Mouse (Mus musculus): ENCODE measurements at regions not wholly inside any gene's neighbourhood (a gene's known extent, or its start where the extent isn't known, plus 50 kb on each side); places are given as distances from the start of the nearest gene placed in this dataset.

GRCm38 (mm10) chr15:96179511-96179910 lies 107.8 kb upstream of the Arid2 start:
- no peak overlapping the region for H3K27ac ChIP-seq (ENCODE audit: control insufficient read depth, insufficient read depth, low read length)
- 96% methylated on average over 5 of the region's 5 CpGs for WGBS
- H3K36me3 ChIP-seq (ENCODE audit: control insufficient read depth, insufficient read depth, low read length) = no peaks in the 10 kb centered on the region
- no peak overlapping the region for H3K4me3 ChIP-seq (ENCODE audit: control insufficient read depth, insufficient read depth, low read length)
- no peak for TF ChIP-seq CTCF (IDR thresholded peaks at IDR 0.05; ENCODE audit: borderline replicate concordance, control insufficient read depth, extremely low read depth, insufficient read depth, low read length, poor library complexity)
- no peak for TF ChIP-seq POLR2A (IDR thresholded peaks at IDR 0.05; ENCODE audit: control insufficient read depth, extremely low read depth, insufficient read depth, low read length, poor library complexity)
- H3K4me1 ChIP-seq (replicated peaks; ENCODE audit: control insufficient read depth, insufficient read depth, low read length) = peaks cover 3% of the 10 kb centered on the region
- no peak for DNase-seq
- H3K27me3 ChIP-seq (ENCODE audit: control insufficient read depth, insufficient read depth, low read length) = no peaks in the 10 kb centered on the region

- H3K4me1 ChIP-seq (replicated peaks; ENCODE audit: control insufficient read depth, insufficient read depth, low read length) = peaks cover 8% of the 10 kb centered on the region
- H3K4me3 ChIP-seq (ENCODE audit: control insufficient read depth, insufficient read depth, low read length) = no peak overlapping the region
- no peaks in the 10 kb centered on the region for H3K27me3 ChIP-seq (ENCODE audit: control insufficient read depth, insufficient read depth, low read length)
- no peak for DNase-seq
- TF ChIP-seq CTCF (IDR thresholded peaks at IDR 0.05; ENCODE audit: borderline replicate concordance, control insufficient read depth, extremely low read depth, insufficient read depth, low read length, poor library complexity) (no peak), POLR2A (IDR thresholded peaks at IDR 0.05; ENCODE audit: control insufficient read depth, extremely low read depth, insufficient read depth, low read length, poor library complexity) (no peak)
- WGBS = 76% methylated on average over 5 of the region's 5 CpGs
- H3K36me3 ChIP-seq (ENCODE audit: control insufficient read depth, insufficient read depth, low read length) = no peaks in the 10 kb centered on the region
- H3K27ac ChIP-seq (ENCODE audit: control insufficient read depth, insufficient read depth, low read length) = no peak overlapping the region
Measured at GRCm38 (mm10) chr15:96180036-96180435, 107.3 kb upstream of the Arid2 start.

DNA sequence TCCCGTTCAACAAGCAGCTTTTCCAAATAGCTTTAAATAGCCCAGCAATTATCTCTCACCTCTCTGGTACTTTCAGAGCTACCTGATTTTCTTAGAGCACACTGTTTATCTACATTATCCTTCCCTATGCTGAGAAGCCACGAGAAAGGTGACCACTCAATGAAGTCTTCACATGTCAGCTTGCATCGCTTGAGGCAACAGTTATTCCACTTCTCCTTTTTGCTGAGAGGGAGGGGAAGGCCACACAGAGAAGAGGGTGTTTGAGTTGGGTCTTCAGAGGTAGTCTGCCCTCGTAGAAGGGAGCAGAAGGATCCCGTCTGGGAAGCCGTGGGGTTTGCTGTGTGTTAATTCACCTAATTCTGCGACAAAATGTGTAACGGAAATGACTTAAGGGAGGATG lies 106.3 kb upstream of the Arid2 start:
- no peak for TF ChIP-seq CTCF (IDR thresholded peaks at IDR 0.05; ENCODE audit: borderline replicate concordance, control insufficient read depth, extremely low read depth, insufficient read depth, low read length, poor library complexity)
- no peak for TF ChIP-seq POLR2A (IDR thresholded peaks at IDR 0.05; ENCODE audit: control insufficient read depth, extremely low read depth, insufficient read depth, low read length, poor library complexity)
- H3K27ac ChIP-seq (ENCODE audit: control insufficient read depth, insufficient read depth, low read length) = no peak overlapping the region
- no peaks in the 10 kb centered on the region for H3K27me3 ChIP-seq (ENCODE audit: control insufficient read depth, insufficient read depth, low read length)
- no peak overlapping the region for H3K4me3 ChIP-seq (ENCODE audit: control insufficient read depth, insufficient read depth, low read length)
- 58% methylated on average over 8 of the region's 8 CpGs for WGBS
- H3K4me1 ChIP-seq (replicated peaks; ENCODE audit: control insufficient read depth, insufficient read depth, low read length) = peaks cover 14% of the 10 kb centered on the region
- no peak for DNase-seq
- no peaks in the 10 kb centered on the region for H3K36me3 ChIP-seq (ENCODE audit: control insufficient read depth, insufficient read depth, low read length)

DNA sequence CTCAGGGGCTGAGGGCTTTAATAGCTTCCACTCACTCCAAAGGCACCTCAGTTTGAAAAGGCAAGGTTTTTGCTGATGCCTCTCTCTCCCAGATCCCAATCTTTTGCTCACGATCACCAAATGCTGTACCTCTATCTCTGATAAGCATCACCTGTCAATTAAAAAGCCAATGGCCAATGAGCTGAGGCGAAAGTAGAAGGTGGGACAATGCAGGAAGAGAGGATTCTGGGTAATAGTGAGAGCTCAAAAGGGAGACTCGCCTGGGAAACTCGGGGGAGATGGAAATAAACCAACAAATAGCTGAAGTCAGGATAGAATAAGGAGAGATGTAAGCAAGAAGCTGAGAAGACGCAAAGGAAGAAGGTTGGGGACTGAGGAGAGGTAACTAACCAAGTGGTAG lies 105.0 kb upstream of the Arid2 start:
- no peak overlapping the region for H3K27ac ChIP-seq (ENCODE audit: control insufficient read depth, insufficient read depth, low read length)

DNA sequence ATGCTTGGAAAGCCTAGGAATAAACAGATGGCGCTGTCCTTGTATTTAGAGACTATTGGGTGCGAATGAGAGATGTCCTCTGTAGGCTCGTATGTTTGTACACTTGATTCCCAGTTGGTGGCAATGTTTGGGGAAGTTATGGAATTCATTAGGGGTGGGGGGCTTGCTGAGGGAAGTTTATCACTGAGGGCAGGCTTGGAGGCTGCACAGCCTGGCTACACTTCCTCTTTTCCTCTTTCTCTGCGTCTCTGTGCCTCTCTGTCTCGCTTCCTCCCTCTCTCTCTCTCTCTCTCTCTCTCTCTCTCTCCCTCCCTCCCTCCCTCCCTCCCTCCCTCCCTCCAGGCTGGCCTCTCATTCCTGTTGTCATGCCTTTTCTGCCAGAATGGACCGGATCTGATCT lies 104.2 kb upstream of the Arid2 start:
- no peaks in the 10 kb centered on the region for H3K27me3 ChIP-seq (ENCODE audit: control insufficient read depth, insufficient read depth, low read length)
- DNase-seq = no peak
- no peak overlapping the region for H3K4me3 ChIP-seq (ENCODE audit: control insufficient read depth, insufficient read depth, low read length)
- no peaks in the 10 kb centered on the region for H3K36me3 ChIP-seq (ENCODE audit: control insufficient read depth, insufficient read depth, low read length)
- no peak overlapping the region for H3K27ac ChIP-seq (ENCODE audit: control insufficient read depth, insufficient read depth, low read length)
- TF ChIP-seq CTCF (IDR thresholded peaks at IDR 0.05; ENCODE audit: borderline replicate concordance, control insufficient read depth, extremely low read depth, insufficient read depth, low read length, poor library complexity) (no peak), POLR2A (IDR thresholded peaks at IDR 0.05; ENCODE audit: control insufficient read depth, extremely low read depth, insufficient read depth, low read length, poor library complexity) (no peak)
- H3K4me1 ChIP-seq (replicated peaks; ENCODE audit: control insufficient read depth, insufficient read depth, low read length) = peaks cover 16% of the 10 kb centered on the region
- 64% methylated on average over 5 of the region's 6 CpGs for WGBS

More for the DNA sequence above, 105.0 kb upstream of the Arid2 start:
- DNase-seq = no peak
- no peaks in the 10 kb centered on the region for H3K36me3 ChIP-seq (ENCODE audit: control insufficient read depth, insufficient read depth, low read length)
- TF ChIP-seq POLR2A (IDR thresholded peaks at IDR 0.05; ENCODE audit: control insufficient read depth, extremely low read depth, insufficient read depth, low read length, poor library complexity) (no peak), CTCF (IDR thresholded peaks at IDR 0.05; ENCODE audit: borderline replicate concordance, control insufficient read depth, extremely low read depth, insufficient read depth, low read length, poor library complexity) (no peak)
- peaks cover 16% of the 10 kb centered on the region for H3K4me1 ChIP-seq (replicated peaks; ENCODE audit: control insufficient read depth, insufficient read depth, low read length)
- H3K4me3 ChIP-seq (ENCODE audit: control insufficient read depth, insufficient read depth, low read length) = no peak overlapping the region
- no peaks in the 10 kb centered on the region for H3K27me3 ChIP-seq (ENCODE audit: control insufficient read depth, insufficient read depth, low read length)
- WGBS = 79% methylated on average over 5 of the region's 5 CpGs

GRCm38 (mm10) chr15:96184666-96185065 lies 102.7 kb upstream of the Arid2 start:
- no peak for TF ChIP-seq POLR2A (IDR thresholded peaks at IDR 0.05; ENCODE audit: control insufficient read depth, extremely low read depth, insufficient read depth, low read length, poor library complexity)
- no peak; the same call in 1 of the 2 replicates for TF ChIP-seq CTCF (IDR thresholded peaks at IDR 0.05; ENCODE audit: borderline replicate concordance, control insufficient read depth, extremely low read depth, insufficient read depth, low read length, poor library complexity)
- no peak overlapping the region for H3K27ac ChIP-seq (ENCODE audit: control insufficient read depth, insufficient read depth, low read length)
- H3K4me1 ChIP-seq (replicated peaks; ENCODE audit: control insufficient read depth, insufficient read depth, low read length) = peaks cover 19% of the 10 kb centered on the region
- H3K27me3 ChIP-seq (ENCODE audit: control insufficient read depth, insufficient read depth, low read length) = no peaks in the 10 kb centered on the region
- peak; percentile 66 for DNase-seq
- no peak overlapping the region for H3K4me3 ChIP-seq (ENCODE audit: control insufficient read depth, insufficient read depth, low read length)
- no peaks in the 10 kb centered on the region for H3K36me3 ChIP-seq (ENCODE audit: control insufficient read depth, insufficient read depth, low read length)
- WGBS = 79% methylated on average over 8 of the region's 8 CpGs

- Histone ChIP-seq H3K27me3 (ENCODE audit: control insufficient read depth, insufficient read depth, low read length) (no peaks in the 10 kb centered on the region), H3K36me3 (ENCODE audit: control insufficient read depth, insufficient read depth, low read length) (no peaks in the 10 kb centered on the region), H3K4me3 (ENCODE audit: control insufficient read depth, insufficient read depth, low read length) (no peak overlapping the region), H3K27ac (ENCODE audit: control insufficient read depth, insufficient read depth, low read length) (no peak overlapping the region), H3K4me1 (replicated peaks; ENCODE audit: control insufficient read depth, insufficient read depth, low read length) (peaks cover 21% of the 10 kb centered on the region)
- WGBS = 85% methylated on average over 4 of the region's 4 CpGs
- no peak for TF ChIP-seq POLR2A (IDR thresholded peaks at IDR 0.05; ENCODE audit: control insufficient read depth, extremely low read depth, insufficient read depth, low read length, poor library complexity)
- TF ChIP-seq CTCF (IDR thresholded peaks at IDR 0.05; ENCODE audit: borderline replicate concordance, control insufficient read depth, extremely low read depth, insufficient read depth, low read length, poor library complexity) = no peak
- DNase-seq = no peak
Measured at GRCm38 (mm10) chr15:96185429-96185828, 101.9 kb upstream of the Arid2 start.
